Mouse (Mus musculus): ENCODE measurements around the gene Gars. TPM values are rescaled to one million over a fixed set of nuclear protein-coding genes. Genes with fewer than 3 reads are reported as not detected.

Gars gene
- polyA plus RNA-seq, 1 experiment from 2014 or later, result 190 TPM

- Histone ChIP-seq H3K27me3 (peaks cover 75% of the 10 kb centered on the region), H3K9me3 (replicated peaks) (no peaks in the 10 kb centered on the region), H3K4me1 (peaks cover 11% of the 10 kb centered on the region), H3K4me2 (peak overlapping the region; percentile 49), H3K36me3 (ENCODE audit: poor library complexity, severe bottlenecking) (no peaks in the 10 kb centered on the region), H3K4me3 (peak overlapping the region; percentile 13; the same call in 1 of the 2 replicates), H3K9ac (no peak overlapping the region), H3K27ac (no peak overlapping the region)
- WGBS, result 12% methylated on average over 16 of the region's 16 CpGs
- ATAC-seq, result peak; percentile 50
These were observed 28.2 kb upstream of the Gars start for GRCm38 (mm10) chr6:55009391-55010230.

DNA sequence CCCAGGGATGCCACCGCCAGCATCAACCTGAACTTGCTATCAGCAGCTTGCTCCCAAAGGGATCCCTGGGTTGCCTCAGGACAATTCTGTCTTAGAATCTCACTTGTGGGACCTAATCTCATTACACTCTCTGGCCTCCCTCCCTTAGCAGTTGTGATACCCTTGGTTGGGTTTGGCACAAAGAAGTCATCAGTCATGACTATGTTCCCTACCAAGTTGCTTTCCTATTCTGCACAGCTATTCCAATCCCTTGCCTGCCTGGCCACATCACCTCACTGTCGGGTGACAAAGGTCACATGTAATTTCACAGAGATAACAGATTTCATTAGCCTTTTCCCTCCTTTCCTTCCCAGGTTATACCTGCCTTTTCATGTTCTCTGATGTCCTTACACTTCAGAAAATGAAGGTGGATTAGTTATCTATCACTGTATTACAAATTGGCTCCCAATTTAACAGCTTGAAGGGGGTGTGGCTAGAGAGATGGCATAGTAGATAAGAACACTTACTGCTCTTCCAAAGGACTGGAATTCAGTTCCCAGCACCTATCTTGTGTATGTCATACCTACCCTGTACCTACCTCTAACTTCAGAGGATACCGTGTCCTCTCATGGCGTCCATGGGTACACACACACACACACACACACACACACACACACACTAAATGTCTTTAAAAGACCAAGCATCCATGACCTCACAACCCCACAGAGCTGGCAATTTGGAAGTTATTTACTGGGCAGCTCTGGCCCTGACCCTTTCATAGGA is 27.3 kb upstream of the Gars start:
- H3K9ac ChIP-seq, result no peak overlapping the region

GRCm38 (mm10) chr6:55012516-55012915 is 25.3 kb upstream of the Gars start:
- peaks cover 16% of the 10 kb centered on the region for H3K4me1 ChIP-seq
- no peak for ATAC-seq
- 86% methylated on average over 7 of the region's 7 CpGs for WGBS

More for the DNA sequence above, 27.3 kb upstream of the Gars start:
- no peak overlapping the region for H3K4me3 ChIP-seq
- H3K9me3 ChIP-seq (replicated peaks), result no peaks in the 10 kb centered on the region
- no peak overlapping the region for H3K27ac ChIP-seq
- H3K4me2 ChIP-seq, result no peak overlapping the region
- peaks cover 73% of the 10 kb centered on the region for H3K27me3 ChIP-seq
- H3K4me1 ChIP-seq, result peaks cover 11% of the 10 kb centered on the region
- H3K36me3 ChIP-seq (ENCODE audit: poor library complexity, severe bottlenecking), result no peaks in the 10 kb centered on the region
- 62% methylated on average over 4 of the region's 4 CpGs for WGBS
- no peak for ATAC-seq

GRCm38 (mm10) chr6:55014184-55014583 is 23.6 kb upstream of the Gars start:
- 88% methylated on average over 3 of the region's 3 CpGs for WGBS
- Histone ChIP-seq H3K9me3 (replicated peaks) (no peaks in the 10 kb centered on the region), H3K4me2 (no peak overlapping the region), H3K9ac (no peak overlapping the region), H3K27me3 (peaks cover 62% of the 10 kb centered on the region), H3K4me1 (peaks cover 16% of the 10 kb centered on the region), H3K27ac (no peak overlapping the region), H3K36me3 (ENCODE audit: poor library complexity, severe bottlenecking) (no peaks in the 10 kb centered on the region), H3K4me3 (no peak overlapping the region)
- no peak for ATAC-seq

More at GRCm38 (mm10) chr6:55012516-55012915, 25.3 kb upstream of the Gars start:
- H3K27me3 ChIP-seq, result peaks cover 65% of the 10 kb centered on the region
- no peak overlapping the region for H3K4me2 ChIP-seq
- no peaks in the 10 kb centered on the region for H3K36me3 ChIP-seq (ENCODE audit: poor library complexity, severe bottlenecking)
- no peak overlapping the region for H3K9ac ChIP-seq
- no peaks in the 10 kb centered on the region for H3K9me3 ChIP-seq (replicated peaks)
- H3K4me3 ChIP-seq, result no peak overlapping the region
- no peak overlapping the region for H3K27ac ChIP-seq

DNA sequence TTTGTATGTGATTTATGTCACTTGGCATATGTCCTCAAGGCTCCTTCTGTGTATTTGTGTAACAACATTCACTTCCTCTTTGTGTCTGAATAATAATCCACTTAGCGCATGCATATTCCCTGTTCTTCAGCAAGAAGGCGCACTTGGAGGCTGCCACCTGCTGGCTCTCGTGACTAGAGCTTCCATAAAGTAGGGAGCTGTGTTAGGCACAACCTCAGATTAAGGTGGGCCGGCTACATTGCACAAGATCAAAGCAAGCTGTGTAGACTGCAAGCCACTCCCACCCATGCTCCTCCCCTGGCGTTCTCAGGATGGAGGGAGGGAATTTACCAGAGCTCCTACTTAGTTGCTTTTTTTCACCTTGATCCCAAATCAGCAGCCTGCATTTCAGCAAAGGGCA is 21.6 kb upstream of the Gars start:
- Histone ChIP-seq H3K36me3 (ENCODE audit: poor library complexity, severe bottlenecking) (no peaks in the 10 kb centered on the region), H3K9me3 (replicated peaks) (no peaks in the 10 kb centered on the region), H3K4me1 (0 out of 2 replicates have a peak, but pooled peaks cover 4% of the 10 kb centered on the region), H3K4me2 (no peak overlapping the region), H3K27ac (no peak overlapping the region), H3K27me3 (peaks cover 49% of the 10 kb centered on the region), H3K4me3 (no peak overlapping the region), H3K9ac (no peak overlapping the region)
- peak; percentile 73; the same call in 1 of the 2 replicates for ATAC-seq
- WGBS, result 19% methylated on average over 5 of the region's 5 CpGs

GRCm38 (mm10) chr6:55016710-55017583 is 20.9 kb upstream of the Gars start:
- no peak overlapping the region for H3K4me2 ChIP-seq
- no peaks in the 10 kb centered on the region for H3K36me3 ChIP-seq (ENCODE audit: poor library complexity, severe bottlenecking)
- WGBS, result 28% methylated on average over 15 of the region's 15 CpGs
- no peak overlapping the region for H3K27ac ChIP-seq
- H3K4me3 ChIP-seq, result no peak overlapping the region
- 0 out of 2 replicates have a peak, but pooled peaks cover 4% of the 10 kb centered on the region for H3K4me1 ChIP-seq
- peak; percentile 86 for ATAC-seq
- no peaks in the 10 kb centered on the region for H3K9me3 ChIP-seq (replicated peaks)
- H3K9ac ChIP-seq, result no peak overlapping the region
- H3K27me3 ChIP-seq, result peaks cover 42% of the 10 kb centered on the region

DNA sequence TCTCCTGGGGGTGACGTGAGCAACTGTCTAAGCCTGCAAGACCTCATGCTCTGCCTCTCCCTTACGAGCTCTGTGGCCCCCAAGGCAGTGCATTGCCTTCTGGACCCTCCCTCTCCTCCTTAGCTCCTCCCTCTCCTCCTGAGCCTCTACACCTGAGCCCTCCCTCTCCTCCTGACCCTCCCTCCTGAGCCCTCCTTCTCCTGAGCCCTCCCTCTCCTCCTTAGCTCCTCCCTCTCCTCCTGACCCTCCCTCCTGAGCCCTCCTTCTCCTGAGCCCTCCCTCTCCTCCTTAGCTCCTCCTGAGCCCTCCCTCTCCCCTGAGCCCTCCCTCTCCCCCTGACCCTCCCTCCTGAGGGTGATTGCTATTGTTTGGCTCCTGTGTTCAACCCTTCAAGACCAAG is 19.4 kb upstream of the Gars start:
- no peak overlapping the region for H3K4me3 ChIP-seq
- no peak overlapping the region for H3K9ac ChIP-seq
- no peak overlapping the region for H3K4me2 ChIP-seq
- H3K4me1 ChIP-seq, result 0 out of 2 replicates have a peak, but pooled peaks cover 4% of the 10 kb centered on the region
- H3K9me3 ChIP-seq (replicated peaks), result no peaks in the 10 kb centered on the region
- no peak overlapping the region for H3K27ac ChIP-seq
- H3K27me3 ChIP-seq, result peaks cover 27% of the 10 kb centered on the region
- ATAC-seq, result 0 out of 2 replicates have a peak, but pooled peaks have one; percentile 19
- WGBS, result 59% methylated on average over 2 of the region's 2 CpGs
- no peaks in the 10 kb centered on the region for H3K36me3 ChIP-seq (ENCODE audit: poor library complexity, severe bottlenecking)

DNA sequence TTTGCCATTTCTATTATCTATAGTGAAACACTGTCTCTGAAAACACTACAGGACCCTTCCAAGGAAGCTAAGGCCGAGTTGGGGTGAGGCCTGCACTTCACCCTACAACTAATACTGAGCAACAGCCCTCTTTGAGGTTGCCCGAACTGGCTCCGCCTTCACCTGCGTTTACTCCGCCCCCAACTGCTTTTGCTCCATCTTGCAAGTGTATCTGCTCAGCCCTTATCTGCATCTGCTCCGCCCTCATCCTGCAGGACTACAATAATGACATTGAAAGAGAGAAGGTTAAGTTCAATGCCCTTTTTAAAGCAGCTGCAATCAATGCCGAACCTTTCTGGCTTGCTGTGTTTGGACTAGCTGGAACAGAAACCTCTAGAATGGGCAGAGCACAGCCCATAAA is 16.0 kb upstream of the Gars start:
- Histone ChIP-seq H3K27me3 (peaks cover 12% of the 10 kb centered on the region; the same call in 1 of the 2 replicates), H3K9me3 (replicated peaks) (no peaks in the 10 kb centered on the region), H3K27ac (no peak overlapping the region), H3K4me3 (no peak overlapping the region), H3K4me2 (no peak overlapping the region), H3K4me1 (no peaks in the 10 kb centered on the region), H3K36me3 (ENCODE audit: poor library complexity, severe bottlenecking) (no peaks in the 10 kb centered on the region), H3K9ac (no peak overlapping the region)
- WGBS, result 85% methylated on average over 7 of the region's 7 CpGs
- ATAC-seq, result no peak

- Histone ChIP-seq H3K4me1 (no peaks in the 10 kb centered on the region; the same call in 1 of the 2 replicates), H3K9me3 (replicated peaks) (no peaks in the 10 kb centered on the region), H3K36me3 (ENCODE audit: poor library complexity, severe bottlenecking) (no peaks in the 10 kb centered on the region), H3K27me3 (no peaks in the 10 kb centered on the region), H3K9ac (no peak overlapping the region), H3K4me2 (no peak overlapping the region), H3K27ac (no peak overlapping the region), H3K4me3 (no peak overlapping the region)
- ATAC-seq, result no peak
- 69% methylated on average over 2 of the region's 2 CpGs for WGBS
These were observed 10.2 kb upstream of the Gars start for GRCm38 (mm10) chr6:55027642-55028041.

GRCm38 (mm10) chr6:55036731-55037130 is 1.1 kb upstream of the Gars start:
- H3K9me3 ChIP-seq (replicated peaks), result no peaks in the 10 kb centered on the region
- H3K27me3 ChIP-seq, result peaks cover 11% of the 10 kb centered on the region
- no peak overlapping the region for H3K27ac ChIP-seq
- WGBS, result 86% methylated on average over 4 of the region's 4 CpGs
- no peaks in the 10 kb centered on the region for H3K36me3 ChIP-seq (ENCODE audit: poor library complexity, severe bottlenecking)
- H3K4me2 ChIP-seq, result no peak overlapping the region
- H3K9ac ChIP-seq, result no peak overlapping the region
- H3K4me3 ChIP-seq, result no peak overlapping the region
- H3K4me1 ChIP-seq, result peaks cover 23% of the 10 kb centered on the region
- no peak for ATAC-seq

DNA sequence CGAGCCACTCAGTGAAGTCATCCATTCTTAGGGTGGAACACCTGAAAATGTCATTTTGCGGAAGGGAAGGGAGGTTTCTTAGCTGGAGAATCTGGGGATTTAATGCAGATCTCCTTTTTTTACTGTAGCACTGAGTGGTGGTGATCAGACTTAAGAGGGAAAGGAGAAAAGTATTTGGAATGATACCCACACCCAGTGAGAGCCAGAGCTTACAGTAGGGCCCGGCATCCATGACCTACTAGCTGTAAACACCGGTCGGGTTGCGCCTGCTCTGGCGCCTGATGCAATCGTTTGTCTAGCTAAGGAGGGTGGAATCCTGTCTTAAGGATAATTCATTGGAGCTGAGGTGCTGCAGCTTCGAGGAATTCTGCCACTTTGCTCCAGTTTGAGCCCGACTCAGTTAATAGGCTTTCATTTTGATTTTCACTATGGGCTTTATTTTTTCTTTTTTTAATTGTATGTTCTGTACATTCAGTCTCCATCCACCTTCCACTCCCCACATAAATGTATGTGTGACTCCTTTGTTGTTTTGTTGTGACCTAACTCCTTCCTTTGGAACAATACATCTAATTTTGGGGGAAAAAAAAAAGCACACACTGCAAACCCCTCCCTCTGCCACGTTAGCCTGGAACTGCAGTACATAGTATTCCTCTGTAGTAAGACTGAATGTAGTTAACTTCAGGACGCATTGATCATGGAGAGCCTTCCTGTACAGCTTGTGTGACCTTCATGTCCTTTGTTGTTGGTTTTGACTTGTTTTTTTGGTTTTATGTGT is 1.1 kb downstream of the Gars start:
- 3% methylated on average over 12 of the region's 12 CpGs for WGBS
- peak overlapping the region; percentile 93 for H3K9ac ChIP-seq
- ATAC-seq, result no peak

More for the DNA sequence above, 1.1 kb downstream of the Gars start:
- Histone ChIP-seq H3K36me3 (ENCODE audit: poor library complexity, severe bottlenecking) (no peaks in the 10 kb centered on the region), H3K9me3 (replicated peaks) (no peaks in the 10 kb centered on the region), H3K27ac (peak overlapping the region; percentile 93), H3K4me2 (peak overlapping the region; percentile 82), H3K4me3 (peak overlapping the region; percentile 83), H3K27me3 (peaks cover 5% of the 10 kb centered on the region; the same call in 1 of the 2 replicates), H3K4me1 (peaks cover 23% of the 10 kb centered on the region)
